20 mouse cellular contexts compared by ENCODE assay signal in the genomic region with DNA sequence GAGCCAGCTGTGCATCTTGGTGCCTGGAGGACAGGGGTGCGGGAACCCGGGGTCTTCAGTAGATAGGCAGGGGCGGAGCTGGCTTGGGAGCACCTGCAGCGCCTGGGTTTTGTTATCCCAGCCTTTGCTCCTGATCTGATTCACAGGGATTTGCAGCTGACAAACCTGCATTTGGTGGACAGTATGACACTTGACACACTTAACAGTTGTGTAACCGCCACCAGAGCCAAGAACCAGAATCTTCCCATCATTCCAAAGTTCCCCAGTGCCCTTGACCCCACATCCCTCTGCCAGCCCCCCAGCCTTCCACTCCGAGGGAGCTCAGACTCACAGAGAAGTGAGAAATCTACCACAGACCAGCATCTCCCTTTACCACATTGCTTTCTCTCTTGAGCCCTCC.
"Had no signal": no experiment of that assay in that cellular context is flagged by ENCODE, and none has a peak within 500 bp of the region (broad histone marks: within the 10 kb centered on the region; RNA-seq: fewer than 3 reads in every experiment).

No protein-coding gene starts in this region.

- ATAC-seq: lung, postnatal 0 days; midbrain, embryonic 13.5 days; midbrain, embryonic 16.5 days had no signal

- H3K27me3 ChIP-seq: limb, embryonic 12.5 days; midbrain, embryonic 13.5 days; neural tube, embryonic 13.5 days; stomach, embryonic 15.5 days had no signal

- H3K9ac ChIP-seq: limb, embryonic 12.5 days; liver, embryonic 13.5 days; lung, embryonic 14.5 days; midbrain, embryonic 13.5 days; neural tube, embryonic 13.5 days; stomach, embryonic 15.5 days had no signal

- H3K4me3 ChIP-seq: left cerebral cortex, adult 2 months; limb, embryonic 12.5 days; liver, embryonic 13.5 days; midbrain, embryonic 13.5 days; myocyte; neural tube, embryonic 13.5 days; stomach, embryonic 15.5 days had no signal

- H3K36me3 ChIP-seq: limb, embryonic 12.5 days; liver, embryonic 13.5 days; midbrain, embryonic 13.5 days; neural tube, embryonic 13.5 days; stomach, embryonic 15.5 days had no signal

- H3K9me3 ChIP-seq: limb, embryonic 12.5 days; liver, embryonic 13.5 days; midbrain, embryonic 13.5 days; neural tube, embryonic 13.5 days; stomach, embryonic 15.5 days had no signal

- H3K4me1 ChIP-seq: liver, embryonic 13.5 days; midbrain, embryonic 13.5 days had no signal

- H3K27ac ChIP-seq: left cerebral cortex, adult 2 months; limb, embryonic 12.5 days; liver, embryonic 13.5 days; macrophage; midbrain, embryonic 13.5 days; neural tube, embryonic 13.5 days; stomach, embryonic 15.5 days had no signal

- DNase-seq: kidney, adult 18-20 months; kidney, adult 9 months; kidney, postnatal 14 days; layer of hippocampus, postnatal 36 days; liver; liver, embryonic 13.5 days; lung, embryonic 14.5 days; retina, postnatal 1 day; right cerebral cortex, postnatal 25 days; spleen, adult 18-20 months; thymus, postnatal 36 days had no signal

- H3K4me2 ChIP-seq: limb, embryonic 12.5 days; liver, embryonic 13.5 days; lung, embryonic 14.5 days; midbrain, embryonic 13.5 days; neural tube, embryonic 13.5 days; stomach, embryonic 15.5 days had no signal
